Mouse (Mus musculus): Measurements from ENCODE around the gene Sorbs1.

GRCm38 (mm10) chr19:40290099-40290724 is 223.4 kb downstream of the Sorbs1 start:
- no peak for TF ChIP-seq POLR2A (IDR thresholded peaks at IDR 0.05; ENCODE audit: low read depth, low read length)
- TF ChIP-seq CTCF (IDR thresholded peaks at IDR 0.05; ENCODE audit: borderline replicate concordance, insufficient read depth, low read length) = no peak

Data from embryonic fibroblast, embryonic 13.5 days (primary cell).